Mouse (Mus musculus) fibroblast of lung, adult 2 months (primary cell): ENCODE data around the gene Ankrd34b.

Source experiments
- DNase-seq: peaks from one replicate; pipeline ENCODE4 v3.0.0-alpha.2; 2011; ENCODE audit warnings: low read depth

Gene Ankrd34b

DNA sequence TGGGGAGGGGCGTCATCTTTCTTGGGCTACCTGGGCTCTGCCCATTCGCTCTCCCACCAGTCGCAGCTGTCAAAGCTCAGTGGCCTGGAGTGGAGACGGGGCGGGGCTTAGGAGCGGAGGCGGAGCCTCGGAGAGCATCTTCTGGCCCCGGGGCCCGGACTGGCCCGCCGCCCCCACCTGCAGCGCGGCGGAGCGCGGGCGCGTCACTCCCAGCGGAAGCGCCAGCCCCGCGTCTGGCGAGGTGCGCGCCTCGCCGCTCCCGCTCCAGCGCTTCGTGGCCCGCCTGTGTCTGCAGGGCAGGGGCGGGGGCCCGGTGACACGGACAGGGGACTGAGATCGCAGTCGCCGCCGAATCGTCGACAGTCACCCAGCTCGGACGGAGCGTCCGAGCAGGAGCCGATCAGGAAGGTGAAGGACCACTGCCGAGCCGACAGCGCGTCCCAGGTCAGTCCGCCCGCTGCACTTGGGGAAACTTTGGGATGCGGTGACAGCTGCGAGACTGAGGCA, at the start of gene Ankrd34b:
Ankrd34b (plus strand) TSS at position 139 of the 507 bp plus-strand sequence.
- no peak for DNase-seq

DNA sequence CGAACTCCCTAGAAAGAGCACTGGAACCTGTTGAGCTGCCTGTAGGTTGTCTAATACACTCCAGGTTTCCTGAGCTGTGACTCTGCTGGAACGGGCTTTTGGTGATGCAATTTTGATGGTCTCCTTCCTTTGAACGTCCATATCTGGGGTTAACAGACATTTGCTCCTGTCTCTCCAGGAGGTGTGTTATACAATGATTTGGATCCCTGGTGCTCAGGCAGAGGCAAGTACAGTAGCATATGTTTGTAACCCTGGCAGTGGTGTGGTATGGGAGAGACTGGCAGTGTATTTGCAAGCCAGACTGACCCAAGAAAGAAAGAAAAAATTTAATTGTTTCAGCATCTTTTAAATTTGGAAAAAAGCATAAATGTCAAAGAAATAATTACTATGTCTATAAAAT, 38.3 kb upstream of the Ankrd34b start:
- no peak for DNase-seq

DNA sequence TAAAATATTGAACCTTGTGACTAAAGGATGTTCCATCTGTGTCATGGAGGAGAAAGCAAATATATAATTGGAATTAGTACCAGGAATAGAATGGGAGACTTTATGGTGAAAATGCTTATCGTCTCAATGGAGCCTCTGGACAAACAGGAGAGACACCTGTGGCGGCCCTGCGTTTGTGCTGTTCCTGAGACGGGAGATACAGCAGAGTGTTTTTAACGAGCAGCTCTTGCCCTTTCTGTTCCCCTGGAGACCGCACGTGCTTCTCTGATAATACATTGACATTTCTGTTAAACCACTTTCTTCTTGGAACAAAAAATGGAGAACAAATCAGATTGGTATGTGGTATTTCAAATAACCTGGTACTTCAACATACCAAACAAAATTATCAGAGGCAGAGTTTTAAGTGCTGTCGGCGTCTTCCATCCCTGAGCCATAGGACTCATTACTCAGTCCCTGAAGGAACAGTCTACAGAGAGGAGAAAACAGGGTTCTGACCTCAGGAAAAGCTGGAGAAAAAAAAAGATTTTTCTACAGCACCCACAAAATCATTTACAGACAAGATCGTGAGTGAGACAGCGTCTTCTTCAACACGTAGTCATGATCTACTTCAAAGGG, 32.5 kb upstream of the Ankrd34b start:
- DNase-seq, result no peak

DNA sequence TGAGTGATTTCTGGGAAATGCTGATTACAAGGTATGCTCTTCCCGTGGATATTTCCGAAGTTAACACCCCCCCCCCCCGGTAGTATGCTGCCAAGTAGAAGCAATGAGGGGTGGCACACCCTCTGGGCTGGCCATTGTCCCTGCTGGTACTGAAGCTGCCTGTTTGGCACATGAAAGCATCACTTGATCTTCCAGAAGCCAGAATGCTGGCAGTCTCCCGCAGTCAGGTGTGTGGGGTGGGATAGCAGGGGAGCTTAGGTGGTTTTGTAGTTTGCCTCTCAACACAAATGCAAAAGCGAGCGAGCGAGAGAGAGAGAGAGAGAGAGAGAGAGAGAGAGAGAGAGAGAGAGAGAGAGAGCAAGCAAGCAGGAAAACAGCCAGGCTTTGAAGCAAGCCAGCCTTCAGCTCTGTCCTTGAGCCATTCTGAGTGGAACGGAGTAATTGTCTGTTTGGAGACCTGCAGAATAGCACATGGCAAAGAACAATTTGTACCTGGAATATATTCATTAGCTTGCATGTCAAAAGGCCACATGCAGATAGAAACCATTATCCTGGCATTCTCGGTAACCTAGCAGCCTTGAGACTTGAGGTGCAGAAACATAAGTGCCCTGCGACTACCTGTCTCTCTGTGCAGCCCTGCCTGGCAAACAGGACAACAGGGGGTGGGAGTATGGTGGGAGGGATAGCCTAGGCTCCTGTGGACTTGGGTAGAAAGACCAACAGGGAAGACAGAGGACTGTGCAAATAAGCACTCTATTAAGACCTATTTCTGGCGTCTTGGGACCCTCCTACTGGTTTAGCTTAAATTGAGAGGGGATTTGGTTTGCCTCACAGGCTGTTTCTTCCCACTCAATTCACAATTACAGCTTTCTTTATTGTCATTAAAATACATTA, 27.0 kb upstream of the Ankrd34b start:
- DNase-seq, result no peak

DNA sequence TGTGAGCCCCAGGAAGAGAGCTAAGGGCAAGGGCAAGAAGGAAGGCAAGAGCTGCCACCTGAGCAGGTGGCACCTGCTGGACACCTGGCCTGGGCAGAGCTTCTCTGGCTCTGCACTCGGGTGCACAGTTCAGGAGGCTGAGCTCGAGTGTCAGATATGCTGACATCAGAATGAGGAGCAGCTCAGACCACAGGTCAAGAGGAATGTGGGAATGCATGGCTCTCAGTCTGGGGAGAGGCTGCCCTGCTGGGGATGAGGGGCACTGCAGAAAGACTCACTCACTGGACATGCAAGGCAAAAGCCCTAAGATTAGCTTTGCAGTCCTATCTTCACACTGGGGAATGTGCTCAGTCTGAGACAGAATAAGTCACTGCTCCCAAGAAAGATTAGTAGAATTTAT, 23.6 kb upstream of the Ankrd34b start:
- no peak for DNase-seq

DNA sequence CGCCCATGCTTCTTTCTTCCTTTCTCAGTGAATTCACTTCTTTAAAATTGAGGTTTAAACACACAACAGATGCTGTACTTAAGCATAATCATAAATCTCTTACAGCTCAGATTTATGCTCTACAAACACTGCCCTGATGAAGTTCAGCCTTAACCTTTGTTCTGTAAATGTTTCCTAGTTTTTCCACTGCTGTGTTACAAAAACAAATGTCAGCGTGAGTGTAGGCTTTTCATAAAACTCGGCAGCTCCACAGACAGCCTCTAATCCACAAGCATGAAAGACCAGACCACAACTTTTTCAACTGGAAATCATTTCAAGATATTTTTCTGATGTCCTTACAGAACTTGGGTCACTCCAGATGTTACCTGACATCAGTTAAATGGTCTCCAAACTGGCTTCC, 22.2 kb upstream of the Ankrd34b start:
- no peak for DNase-seq

DNA sequence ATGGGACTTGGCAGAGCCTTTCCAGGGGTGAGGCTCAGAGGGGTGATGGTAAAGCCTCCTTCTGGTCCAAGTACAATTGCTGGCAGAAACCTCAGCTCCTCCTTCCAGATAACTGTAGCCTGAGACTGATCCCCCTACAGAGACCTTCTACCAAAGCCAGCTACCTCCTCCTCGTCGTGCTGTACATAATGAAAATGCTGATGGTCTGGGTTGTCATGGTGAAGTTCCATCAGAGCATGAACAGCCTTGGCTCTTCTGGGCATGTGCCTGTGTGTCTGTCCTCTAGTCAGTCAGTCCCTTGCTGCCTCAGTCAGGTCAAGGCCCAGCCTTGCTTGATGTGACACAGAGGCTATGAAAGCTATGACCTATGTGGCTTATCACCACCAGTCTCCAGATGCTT, 15.2 kb upstream of the Ankrd34b start:
- DNase-seq, result no peak

DNA sequence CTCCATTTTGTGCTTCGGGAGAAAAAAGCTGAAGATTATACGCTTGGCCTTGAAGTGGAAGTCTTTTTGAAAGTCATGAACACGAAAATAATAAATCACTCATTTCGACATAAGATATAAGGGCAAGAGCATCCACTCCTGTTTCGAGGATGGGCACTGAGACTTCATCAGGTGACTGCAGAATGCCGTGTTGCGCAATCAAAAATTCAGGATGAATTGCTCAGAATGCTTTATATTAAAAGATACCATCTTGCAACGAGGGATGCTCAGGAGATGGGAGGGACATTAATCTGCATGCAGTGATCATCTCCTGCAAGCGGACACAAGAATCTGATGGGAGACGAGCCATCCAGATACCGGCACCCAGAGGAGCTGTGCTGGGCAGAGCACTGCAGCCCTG, 6.1 kb upstream of the Ankrd34b start:
- no peak for DNase-seq

DNA sequence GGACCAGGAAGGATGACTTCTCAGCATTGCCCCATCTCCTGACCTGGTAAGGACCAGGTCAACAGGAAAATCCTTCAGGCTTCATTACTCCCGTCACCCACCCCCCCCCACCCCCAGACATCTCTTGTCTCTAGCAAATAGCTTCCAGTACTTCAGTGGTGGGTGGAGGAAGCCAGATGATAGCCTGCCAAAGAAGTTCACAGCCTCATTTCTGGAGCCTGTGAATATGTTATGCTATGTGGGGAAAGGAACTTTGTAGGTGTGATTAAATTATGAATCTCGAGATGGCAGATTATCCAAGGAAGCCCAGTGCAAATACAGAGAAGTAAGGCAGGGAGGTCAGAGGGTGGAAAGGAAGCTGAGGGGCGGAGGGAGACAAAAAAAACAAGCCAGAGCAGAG, 2.0 kb upstream of the Ankrd34b start:
- no peak for DNase-seq

DNA sequence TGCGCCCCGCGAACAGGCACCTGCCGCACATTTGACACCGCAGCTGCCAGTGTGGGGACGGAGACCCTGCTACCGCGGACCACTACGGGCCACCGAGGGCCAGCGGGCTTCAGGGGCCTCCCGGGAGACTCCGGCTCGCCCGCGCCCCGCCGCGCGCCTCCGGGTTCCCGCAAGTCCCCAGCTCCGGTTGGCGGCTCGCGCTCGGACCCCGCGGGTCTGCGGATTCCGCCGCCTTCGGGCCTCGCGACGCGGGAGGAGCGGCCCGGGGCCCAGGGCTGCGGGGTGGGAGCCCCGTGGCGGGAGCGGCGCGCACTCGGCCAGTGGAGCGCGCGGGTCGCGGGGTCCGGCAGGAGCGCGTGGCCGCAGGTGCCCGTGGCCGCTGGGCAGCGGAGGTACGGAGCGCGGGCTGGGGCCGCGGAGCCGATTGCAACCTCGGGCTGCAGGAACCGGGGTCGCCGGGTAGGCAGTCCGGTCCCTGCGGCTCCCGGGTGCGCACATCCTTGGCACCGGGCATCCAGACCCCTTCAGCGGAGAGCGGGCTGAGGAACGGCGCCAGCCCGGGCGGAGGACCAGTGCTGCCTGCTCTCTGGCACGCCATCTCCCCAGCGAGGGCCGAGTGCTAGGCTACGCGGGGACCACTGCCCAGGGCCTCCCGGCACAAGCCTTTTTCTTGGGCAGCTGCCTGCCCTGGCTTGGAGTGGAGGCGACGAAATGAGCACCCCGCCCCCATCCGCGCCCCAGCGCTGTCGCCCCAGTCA, 777 bp downstream of the Ankrd34b start:
- DNase-seq, result no peak

DNA sequence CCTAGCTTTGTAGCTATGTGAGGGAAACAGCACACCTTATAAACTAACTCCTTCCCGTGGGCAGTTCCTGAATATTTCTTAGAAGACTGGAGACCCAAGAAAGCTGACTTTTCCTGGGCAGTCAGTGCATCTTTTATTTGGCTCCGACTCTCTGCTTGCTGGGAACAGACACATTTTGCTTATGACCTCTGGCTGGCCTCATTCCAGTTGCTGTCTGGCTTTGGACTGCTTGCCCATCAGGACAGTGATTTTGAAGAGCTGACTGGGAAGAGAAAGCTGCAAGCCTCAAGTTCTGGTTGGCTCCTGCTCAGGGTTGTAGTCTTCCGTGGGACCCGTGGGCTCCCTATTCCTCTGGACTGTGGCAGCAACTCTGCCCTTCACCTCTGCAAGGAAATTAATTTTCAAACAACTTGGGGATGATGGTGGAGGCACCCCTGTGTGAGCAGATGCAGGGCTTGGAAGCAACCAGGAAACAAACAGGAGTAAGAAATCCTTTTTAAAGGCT, 1.7 kb downstream of the Ankrd34b start:
- no peak for DNase-seq

DNA sequence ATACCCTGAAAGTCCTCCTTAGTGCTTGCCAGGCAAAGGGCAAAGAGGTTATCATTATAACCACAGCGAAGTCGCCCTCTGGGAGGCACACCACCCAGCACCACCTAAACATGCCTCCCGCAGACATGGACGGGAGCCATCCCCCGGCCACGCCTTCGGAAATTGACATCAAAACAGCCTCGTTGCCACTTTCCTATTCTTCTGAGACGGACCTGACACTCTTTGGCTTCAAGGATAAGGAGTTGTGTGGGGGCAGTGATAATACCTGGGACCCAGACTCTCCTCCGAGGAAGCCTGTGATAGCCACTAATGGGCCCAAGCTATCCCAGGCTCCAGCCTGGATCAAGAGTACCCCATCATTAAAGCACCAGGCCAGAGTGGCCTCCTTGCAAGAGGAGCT, 13.0 kb downstream of the Ankrd34b start:
- no peak for DNase-seq

DNA sequence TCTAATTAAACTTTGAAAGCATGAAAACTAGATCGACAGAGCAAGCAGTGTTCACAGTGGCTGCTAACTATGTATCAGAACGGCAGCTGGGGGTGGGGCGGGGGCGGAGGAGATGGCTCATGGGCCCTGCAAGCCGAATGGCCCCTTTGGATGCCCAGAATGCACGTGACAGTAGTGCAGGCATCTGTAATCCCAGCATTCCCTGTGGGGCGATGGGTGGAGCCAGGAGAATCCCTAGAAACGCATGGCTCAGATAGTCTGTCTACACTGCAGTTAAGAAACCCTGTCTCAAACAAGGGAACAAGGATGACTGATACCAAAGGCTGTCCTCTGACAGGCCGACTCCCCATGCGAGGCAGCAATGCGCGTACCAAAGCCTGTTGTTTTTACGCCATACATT, 14.6 kb downstream of the Ankrd34b start:
- DNase-seq, result no peak

DNA sequence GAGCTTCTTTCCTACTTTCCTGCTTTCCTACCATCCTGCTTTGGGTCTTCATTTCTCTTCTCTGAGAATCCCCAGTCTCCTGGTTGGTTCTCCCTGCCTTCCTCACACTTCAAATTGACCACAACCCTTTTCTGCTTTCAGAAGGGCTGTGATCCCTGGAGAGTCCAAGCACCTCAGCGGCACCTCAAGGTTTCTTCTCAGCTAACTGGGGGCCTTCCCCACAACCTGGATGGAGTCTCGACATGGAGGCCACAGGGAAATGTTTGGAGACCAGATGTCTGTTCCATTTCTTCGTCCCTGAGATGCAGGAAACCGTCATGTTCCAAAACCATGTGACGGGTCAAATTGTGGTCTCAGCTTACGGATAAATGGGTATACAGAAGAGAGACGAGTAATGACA, 21.2 kb downstream of the Ankrd34b start:
- no peak for DNase-seq

DNA sequence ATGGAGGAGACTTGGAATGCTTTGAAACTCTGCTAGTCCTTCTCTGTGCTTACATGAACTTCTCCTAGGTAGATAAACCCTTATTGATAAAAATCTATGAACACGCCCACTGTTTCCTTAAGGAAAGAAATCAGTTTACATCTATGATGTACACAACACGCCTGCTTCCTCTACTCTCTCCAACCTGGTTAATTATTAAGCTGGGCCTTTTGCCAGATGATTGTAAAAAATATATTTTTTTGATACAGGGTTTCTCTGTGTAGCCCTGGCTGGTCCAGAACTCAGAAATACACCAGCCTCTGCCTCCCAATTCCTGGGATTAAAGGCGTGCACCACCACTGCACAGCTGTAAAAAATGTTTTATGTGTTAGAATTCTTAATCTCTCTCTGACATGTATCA, 39.0 kb downstream of the Ankrd34b start:
- no peak for DNase-seq

DNA sequence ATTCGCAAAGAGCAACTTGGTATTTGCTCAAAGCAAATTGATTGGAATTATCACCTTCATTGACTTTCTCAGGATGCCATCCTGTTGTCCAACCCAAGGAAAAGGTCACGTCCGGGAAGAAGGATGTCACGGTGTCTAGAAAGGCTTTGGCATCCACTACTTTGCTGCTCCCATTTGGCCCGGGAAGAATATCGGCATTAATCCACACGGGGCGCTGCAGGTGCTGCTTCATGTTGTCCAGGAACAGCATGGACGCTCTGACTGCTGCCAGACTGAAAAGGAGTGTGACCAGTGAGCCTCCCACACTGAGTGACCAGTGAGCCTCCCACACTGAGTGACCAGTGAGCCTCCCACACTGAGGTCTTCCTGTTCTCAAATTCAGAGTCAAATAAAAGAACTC, 42.2 kb downstream of the Ankrd34b start:
- DNase-seq, result no peak

DNA sequence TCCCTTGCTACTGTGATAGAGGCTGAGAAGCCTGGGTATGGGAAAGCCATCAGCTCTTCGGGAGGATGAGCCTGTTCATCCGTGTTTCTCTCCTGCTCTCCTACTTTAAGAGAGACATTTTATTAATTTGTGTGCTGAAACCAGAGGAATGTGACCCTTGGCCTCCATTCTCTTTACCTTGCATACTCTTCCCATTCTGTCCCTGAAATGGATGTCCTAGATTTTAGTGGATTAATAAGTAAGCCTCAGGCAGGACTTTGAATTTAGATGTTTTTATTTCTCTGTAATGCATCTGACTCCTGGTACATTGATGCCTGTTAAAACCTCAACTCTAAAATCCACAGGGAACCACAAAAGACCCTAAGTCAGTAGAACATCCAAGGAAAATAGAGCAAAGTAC, 43.7 kb downstream of the Ankrd34b start:
- DNase-seq, result no peak

DNA sequence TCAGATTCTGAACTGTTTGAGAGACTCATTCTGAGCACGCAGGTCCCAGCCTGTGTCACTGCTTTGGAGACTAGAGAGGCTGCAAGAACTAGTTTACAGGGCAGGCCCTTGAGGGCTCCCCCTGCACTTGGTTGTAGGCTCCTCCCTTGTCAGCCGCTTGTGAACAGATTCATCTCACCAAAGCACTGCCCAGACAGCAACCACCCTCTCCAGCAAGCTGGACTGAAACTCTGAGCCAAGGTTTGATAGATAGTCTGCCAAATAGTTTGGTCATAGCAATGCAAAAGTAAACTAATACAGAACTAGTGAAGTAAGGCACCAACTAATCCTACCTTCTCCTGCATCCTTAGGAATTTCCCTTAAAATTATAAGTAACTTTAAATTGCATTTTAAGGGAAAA, 44.5 kb downstream of the Ankrd34b start:
- DNase-seq, result no peak

DNA sequence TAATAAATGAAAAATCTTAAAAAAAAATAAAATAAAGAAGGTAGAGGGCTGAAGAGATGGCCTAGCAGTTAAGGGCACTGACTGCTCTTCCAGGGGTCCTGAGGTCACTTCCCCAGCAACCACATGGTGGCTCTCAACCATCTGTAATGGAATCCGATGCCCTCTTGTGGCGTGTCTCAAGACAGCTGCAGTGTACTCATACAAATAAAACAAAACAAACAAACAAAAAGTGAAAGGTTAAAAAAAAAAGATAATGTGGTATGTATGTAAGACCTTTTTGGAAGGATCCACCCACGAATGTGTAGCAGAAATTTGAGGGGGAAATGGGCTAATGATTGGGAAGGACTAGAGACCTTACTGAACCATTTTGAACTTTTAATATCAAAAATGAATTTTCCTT, 57.7 kb downstream of the Ankrd34b start:
- DNase-seq, result peak; percentile 26

DNA sequence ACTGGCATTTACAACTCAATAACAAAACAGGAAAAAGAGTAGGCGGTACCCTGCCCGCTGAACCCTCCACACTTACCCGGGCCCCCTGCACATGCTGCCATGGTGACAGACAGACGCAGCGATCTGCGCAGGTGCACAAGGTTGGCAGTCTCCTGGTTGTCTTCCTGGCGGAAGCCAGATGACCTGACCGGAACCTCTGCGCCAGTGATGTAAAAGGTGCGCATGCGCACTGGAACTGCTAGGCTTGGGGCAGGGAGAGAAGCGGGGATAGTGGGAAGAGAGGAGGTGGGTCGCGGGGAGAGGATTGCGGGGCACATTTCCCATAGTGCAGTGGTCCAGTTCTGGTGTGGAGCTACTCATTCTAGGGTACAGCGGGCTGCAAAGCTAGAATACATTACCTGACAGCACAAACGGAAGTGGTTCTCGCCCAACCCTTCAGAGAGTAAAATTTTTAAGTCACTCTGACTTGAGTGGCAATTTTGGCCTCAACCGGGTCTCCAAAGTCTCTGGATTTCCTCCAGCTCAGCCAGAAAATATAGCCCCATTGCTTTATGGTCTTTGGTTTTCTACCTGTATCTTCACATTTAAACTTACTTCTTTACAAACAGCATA, 58.3 kb downstream of the Ankrd34b start, which contains the start of gene Fam151b:
Fam151b (minus strand) TSS at position 164 of the 612 bp plus-strand sequence.
- DNase-seq, result peak; percentile 66

DNA sequence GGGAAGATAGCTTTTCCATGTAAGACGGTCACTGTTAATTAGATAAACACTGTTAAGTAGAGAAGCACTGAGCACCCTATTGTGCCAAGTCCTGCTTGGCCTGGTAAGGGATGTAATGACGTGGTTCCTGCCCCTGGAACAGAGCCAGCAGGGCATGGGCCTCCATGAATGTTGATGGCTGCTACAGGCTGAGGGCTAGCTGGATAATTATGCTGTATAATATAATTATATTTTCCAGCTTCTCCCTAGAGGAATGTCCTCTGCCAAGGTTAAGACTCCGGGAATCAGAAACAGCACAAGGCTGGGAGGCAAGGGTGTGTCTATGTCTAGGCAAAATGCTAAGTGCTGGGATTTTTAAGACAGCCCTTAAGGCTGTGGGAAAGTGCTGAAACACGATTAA, 65.1 kb downstream of the Ankrd34b start:
- DNase-seq, result no peak
